Mouse (Mus musculus): ENCODE data around the gene Irgm1.
"Not testable (repeated sequence)": the region's sequence is repeated elsewhere in the genome, so short reads cannot be mapped to it uniquely, and the experiment has no call there.

GRCm38 (mm10) chr11:48846362-48846761, 25.1 kb downstream of the Irgm1 start:
- TF ChIP-seq ZMIZ1 (IDR thresholded peaks at IDR 0.05; ENCODE audit: low read depth, low read length); EP300 (IDR thresholded peaks at IDR 0.05; ENCODE audit: low read length); SIN3A (IDR thresholded peaks at IDR 0.05; ENCODE audit: low read length); MYC (IDR thresholded peaks at IDR 0.05; ENCODE audit: low read depth, low read length); CHD1 (IDR thresholded peaks at IDR 0.05; ENCODE audit: low read depth, low read length); USF1 (IDR thresholded peaks at IDR 0.05; ENCODE audit: low read depth, low read length); POLR2A (IDR thresholded peaks at IDR 0.05; ENCODE audit: low read depth, low read length); BHLHE40 (IDR thresholded peaks at IDR 0.05; ENCODE audit: low read depth, low read length); HCFC1 (IDR thresholded peaks at IDR 0.05; ENCODE audit: low read depth, low read length); RCOR1 (conservative IDR thresholded peaks at IDR 0.05; ENCODE audit: low read depth, low read length): not testable (repeated sequence)
- TF ChIP-seq CTCF (conservative IDR thresholded peaks at IDR 0.05 in 1 of 2, IDR thresholded peaks at IDR 0.05 in 1 of 2; ENCODE audit: low read depth in 2 of 2, low read length in 2 of 2), result peak in 1 of 2 experiments; percentile 33; a peak in 2 of 4 replicates

Measured in CH12.LX (cell line).